Mouse (Mus musculus): ENCODE results near the gene Cant1. TPM values are rescaled to one million over a fixed set of nuclear protein-coding genes. Genes with fewer than 3 reads are reported as not detected.
"Not testable (repeated sequence)": the region's sequence is repeated elsewhere in the genome, so short reads cannot be mapped to it uniquely, and the experiment has no call there.

Gene Cant1
- total RNA-seq, 2 experiments from 2014 or later, result 37.4 to 40.7 TPM

DNA sequence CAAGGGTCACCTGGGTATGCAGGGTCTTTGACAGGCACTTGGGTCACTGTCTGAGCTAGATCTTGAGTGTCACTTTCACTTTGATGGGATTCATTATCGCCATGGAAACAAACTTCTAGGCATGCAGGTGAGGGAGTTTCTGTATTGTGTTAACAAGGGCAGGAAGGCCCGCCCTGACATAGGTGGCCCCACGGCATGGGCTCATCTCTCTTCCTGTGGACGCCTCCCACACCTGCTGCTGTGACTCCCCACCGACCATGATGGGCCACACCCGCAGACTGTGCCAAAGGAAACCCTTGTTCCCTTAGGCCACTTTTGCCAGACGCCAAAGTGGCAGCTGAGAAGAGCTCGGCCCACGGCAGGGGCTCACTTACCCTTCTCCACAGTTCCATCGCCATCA, 8.4 kb downstream of the Cant1 start:
- intact Hi-C loops (cut with DNase I), result no loop called here
- no peak for DNase-seq (ENCODE audit: low spot score in 2 of 2)

DNA sequence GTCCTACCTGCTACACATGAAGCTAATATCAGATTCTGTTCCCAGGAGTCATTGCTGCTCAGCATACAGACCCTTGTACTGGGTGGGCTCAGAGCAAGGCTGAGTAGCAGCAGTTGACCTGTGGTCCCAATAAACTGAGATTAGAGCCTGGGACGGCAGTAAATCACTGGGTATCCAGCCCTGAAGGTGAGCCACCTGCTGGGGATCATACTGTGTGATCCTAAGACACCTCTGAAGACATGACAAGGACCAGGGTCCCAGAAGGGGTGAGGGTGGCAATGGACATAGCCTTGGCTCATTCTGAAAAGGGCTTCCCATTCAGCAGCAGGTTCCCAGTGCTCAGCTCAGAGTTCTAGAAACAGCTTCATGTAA, 8.8 kb downstream of the Cant1 start:
- intact Hi-C loops (cut with DNase I), result no loop called here

DNA sequence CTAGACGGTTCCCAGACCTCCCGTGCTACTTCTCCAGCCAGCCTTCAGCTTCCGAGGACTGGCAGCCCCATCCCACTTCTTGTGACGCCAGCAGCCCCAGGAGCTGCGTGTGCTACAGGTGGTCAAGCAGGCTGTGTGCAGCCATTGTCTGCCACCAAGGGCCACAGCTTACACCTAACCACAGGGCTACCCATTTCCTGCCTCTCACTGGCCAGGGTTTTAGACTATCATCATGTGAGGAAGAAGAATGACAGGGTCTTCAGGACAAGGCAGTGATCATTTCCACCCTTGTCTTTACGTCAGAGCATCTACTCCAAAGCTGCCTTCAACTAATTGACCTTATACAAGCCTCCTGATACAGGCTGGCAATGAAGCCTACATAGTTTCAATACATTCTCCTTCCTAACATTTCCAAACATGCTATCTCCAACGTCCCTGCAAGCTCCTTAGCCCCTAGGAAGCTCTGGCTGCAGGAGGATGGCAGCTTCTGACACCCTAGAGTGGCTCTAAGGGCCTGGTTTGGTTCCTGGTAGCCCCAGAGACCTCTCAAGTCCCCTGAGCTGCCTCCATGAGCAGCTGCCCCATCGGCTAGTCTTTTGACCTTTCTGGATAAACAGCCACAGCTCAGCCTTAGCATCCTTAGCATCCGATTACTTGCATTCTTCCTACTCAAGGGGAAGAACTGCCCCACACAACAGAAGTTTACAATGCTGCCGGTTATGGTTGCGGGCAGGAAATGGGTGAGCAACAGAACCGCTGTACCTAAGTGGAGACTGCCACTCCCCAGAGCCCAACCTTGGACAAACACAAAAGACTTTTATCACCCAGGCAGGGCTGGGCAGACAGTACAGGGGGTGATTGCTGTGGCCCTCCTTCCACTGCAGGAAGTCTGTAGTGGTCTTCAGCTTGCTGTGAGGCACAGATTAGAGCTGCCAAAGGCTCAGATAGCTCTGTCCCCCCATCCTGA, 9.5 kb downstream of the Cant1 start:
- no peak for DNase-seq (ENCODE audit: low spot score in 2 of 2)
- intact Hi-C loops (cut with DNase I), result no loop called here

More for the DNA sequence above, 8.8 kb downstream of the Cant1 start:
- no peak for DNase-seq (ENCODE audit: low spot score in 2 of 2)

DNA sequence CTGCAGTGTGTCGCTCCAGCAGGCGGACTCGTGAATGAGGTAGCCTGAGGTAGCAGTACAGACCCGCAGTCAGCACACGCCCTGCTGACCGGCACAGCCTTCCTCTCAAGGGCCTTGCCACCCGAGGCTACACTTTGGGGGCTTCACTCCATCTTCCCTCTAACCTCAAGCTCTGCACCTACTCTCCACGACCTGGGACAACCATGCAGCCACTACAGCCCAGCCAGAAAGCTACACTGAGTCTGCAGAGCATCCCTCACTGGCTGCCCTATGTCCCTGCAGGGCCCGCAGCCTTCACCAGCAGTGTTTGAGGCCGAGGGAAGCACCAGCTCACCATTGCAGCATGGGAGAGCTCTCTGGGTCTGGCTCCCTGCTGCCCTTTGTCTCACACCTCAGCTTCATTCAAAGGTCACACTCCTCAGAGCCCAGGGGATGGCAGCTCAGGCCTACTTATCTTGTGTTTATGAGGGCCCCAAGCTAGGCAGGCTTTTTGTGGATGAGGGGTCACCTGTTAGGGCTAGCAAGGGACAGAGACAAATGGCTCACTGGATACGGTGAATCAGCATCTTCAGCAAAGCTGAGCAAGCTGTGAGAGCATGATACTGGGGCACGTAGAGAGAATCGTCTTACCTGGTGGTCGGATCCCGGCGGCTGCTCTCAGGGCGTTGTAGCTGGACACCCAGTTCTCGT, 10.7 kb downstream of the Cant1 start:
- no peak for DNase-seq (ENCODE audit: low spot score in 2 of 2)
- intact Hi-C loops (cut with DNase I), result no loop called here

DNA sequence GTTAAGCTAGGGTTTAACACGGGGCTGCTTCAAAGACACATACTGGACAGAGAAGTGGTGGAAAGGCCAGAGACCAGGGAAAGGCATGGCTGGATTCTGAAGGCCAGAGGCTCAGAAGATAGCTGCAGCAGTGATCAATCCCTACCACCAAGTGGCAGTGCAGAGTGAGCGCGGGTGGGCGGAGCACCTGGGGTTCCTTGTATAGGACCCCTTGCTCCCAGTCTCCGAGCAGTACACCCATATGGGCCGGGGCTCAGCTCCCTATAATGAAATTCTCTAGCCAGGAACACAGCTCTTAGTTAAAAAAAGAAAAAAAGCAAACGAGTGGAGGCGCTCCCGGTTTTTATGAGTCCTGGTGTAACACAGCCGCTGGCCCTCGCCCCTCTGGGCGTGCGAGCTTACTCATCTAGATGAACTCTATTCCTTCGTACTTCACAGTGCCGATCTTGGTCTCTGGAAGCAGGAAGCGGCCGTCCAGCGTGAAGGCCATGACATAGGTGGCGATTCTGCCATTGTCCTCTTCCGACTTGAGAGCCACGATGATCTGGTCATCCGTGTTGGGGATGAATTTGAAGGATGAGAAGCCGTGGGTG, 11.5 kb downstream of the Cant1 start:
- DNase-seq (ENCODE audit: low spot score in 2 of 2), result peak in 1 of 2 experiments; percentile 25
- intact Hi-C loops (cut with DNase I), result no loop called here

DNA sequence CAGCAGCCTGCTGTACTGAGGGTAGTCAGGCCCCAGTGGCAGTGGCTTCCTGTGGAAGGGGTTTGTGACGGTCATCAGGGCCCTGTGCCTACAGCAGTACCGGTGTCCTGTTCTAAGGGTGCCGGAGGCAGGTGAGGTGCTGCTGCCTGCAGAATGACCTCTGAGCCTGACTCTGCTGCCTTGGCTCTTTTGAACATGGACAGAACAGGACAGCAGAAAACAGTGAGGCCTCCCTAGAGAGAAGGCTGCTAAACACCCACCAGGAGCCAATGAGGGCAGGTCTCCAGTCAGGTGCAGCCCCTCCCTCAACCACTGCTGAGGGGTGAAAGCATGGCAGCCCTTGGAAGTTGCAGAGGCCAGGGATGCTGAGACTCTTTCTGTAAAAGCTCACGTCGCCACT, 12.4 kb downstream of the Cant1 start:
- DNase-seq (ENCODE audit: low spot score in 2 of 2), result no peak
- intact Hi-C loops (cut with DNase I), result no loop called here

DNA sequence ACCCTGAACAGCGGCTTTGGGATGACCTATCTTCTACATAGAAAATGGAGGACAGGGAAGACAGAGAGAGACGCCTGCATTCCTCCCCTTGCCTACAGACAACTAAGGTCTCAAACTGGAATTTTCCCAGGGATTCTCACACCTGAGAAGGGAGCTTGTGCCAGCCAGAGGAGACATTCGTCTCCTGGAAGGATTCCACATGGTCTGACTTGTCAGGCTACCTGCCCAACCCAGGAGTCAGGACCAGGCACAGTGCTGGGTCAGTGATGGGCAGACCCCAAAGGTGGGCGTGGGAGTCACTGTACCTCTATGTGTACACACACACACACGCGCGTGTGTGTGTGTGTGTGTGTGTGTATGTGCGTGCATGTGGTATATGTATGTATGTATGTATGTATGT, 13.6 kb downstream of the Cant1 start:
- intact Hi-C loops (cut with DNase I), result no loop called here

DNA sequence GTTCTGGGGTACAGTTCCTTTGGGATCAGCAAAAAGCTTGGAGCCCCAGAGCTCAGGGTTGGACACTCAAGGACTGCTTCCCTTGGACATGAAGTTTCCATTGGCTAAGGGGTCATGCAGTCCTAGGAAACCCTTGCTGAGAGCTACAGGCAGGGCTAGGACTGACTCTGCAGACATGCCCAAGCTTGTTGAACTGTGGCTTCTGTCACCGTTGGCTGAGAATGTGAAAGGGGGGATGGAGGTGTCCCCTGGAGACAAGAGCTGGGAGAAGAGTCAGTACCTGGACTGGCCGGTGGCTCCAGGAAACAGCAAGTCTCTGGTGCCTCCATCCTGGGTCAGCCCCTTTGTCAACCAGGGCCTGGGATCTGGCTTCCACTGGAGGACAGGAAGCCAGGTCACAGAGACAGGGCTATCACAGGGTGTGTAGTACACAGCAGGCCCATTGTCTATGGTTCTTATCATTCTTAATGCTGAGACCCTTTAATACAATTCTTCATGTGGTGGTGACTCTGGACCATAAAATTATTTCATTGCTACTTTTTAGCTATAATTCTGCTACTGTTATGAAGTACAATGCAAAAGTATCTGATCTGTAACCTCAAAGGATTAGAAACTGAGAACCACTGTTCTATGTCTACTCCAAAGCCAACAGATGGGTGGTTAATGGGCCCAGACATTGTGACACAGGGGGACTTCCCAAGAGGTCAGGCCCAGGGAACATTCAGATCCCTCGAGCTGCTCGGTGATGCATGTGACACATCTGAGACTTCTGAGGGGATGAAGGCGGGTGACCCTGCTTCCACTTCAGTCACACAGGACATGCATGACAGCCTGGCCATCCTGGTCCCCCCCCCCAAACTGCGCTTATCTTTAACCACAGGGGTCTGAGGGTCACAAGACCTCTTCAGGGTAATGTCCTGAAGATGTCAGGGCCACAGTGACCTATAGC, 14.7 kb downstream of the Cant1 start:
- intact Hi-C loops (cut with DNase I), result no loop called here
- DNase-seq (ENCODE audit: low spot score in 2 of 2), result no peak

More for the DNA sequence above, 13.6 kb downstream of the Cant1 start:
- no peak for DNase-seq (ENCODE audit: low spot score in 2 of 2)

DNA sequence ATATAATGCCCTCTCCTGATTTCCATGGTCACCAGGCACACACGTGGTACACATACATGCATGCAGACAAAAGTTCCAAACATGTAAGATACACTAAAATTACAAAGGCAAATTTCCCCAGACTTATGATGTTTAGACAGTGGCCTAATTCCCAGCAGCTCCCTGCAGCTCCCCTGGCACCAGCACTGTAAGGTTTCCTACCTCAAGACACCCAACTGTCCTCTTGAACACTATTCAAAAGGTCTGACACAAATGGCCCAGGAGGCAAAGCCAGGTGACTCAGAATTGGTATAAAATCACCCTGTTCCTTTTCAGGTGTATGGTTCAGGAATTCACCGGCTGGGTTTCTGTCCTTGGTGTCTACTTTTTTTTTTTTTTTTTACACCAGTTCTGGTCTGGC, 15.7 kb downstream of the Cant1 start:
- DNase-seq (ENCODE audit: low spot score in 2 of 2), result no peak
- intact Hi-C loops (cut with DNase I), result no loop called here

DNA sequence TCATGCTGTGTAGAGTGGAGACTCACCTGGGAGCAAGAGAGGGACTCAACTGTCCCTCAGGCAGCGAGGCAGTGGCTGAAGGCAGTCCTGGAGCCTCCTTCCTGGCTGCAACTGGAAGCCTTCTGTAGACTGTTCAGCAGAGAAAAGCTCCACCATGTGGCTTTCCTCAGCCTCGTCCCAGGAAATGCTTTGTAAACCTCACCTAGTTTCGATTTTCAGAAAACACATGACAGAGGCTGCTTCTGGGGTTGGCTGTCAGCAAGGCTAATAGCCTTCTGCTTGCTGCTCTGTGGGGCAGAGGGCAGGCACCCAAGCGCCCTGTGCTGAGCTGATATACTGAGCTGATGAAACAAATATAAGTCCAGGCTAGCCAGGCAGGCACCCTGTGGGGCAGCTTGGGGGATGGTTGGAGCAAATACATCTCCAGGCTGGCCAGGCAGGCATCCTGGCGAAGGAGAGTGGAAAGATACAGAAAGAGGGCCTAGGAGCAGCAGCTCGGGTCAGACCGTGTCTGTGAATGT, 17.1 kb downstream of the Cant1 start, which contains the start of gene Lgals3bp:
Lgals3bp (minus strand) TSS at position 333 of the 521 bp plus-strand sequence.
- intact Hi-C loops (cut with DNase I), result no loop called here
- peak; percentile 56 to 76 for DNase-seq (ENCODE audit: low spot score in 2 of 2)

DNA sequence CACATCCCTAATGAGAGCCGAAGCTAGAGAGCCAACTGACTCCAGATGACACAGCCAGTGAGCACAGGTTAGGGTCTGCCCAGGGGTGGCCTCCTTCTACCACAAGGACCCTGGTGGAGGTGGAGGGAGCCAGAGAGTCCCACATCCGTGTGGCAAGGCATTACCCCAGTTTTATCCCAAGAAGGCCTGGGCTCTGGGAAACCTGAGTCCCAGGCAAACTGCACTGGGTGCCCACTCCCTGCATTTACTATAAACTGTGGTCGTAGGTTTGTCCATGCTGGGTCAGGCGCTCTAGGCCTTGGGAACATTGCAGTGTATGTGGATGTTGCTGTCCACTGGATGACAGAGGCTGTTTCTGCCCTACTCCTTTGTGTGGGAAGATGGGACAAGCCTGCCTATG, 17.7 kb downstream of the Cant1 start:
- intact Hi-C loops (cut with DNase I), result no loop called here

DNA sequence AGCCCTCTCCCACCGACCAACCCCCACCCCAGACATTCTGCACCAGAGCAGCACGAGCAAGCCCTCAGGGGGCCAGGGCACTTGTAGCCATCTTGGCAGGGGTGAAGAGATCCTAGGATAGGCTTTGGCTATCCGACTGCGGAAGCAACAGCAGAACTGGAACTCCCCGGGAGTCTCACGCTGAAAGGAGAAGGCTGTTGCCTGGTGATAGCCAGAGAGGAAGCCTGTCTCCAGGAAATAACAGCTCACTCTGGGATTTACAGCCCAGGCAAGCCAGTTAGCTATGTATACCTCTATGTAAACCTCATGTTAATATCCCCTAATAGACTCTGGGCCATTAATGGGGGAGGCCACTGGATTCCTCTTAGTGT, 18.3 kb downstream of the Cant1 start:
- DNase-seq (ENCODE audit: low spot score in 2 of 2), result no peak
- intact Hi-C loops (cut with DNase I), result no loop called here

More for the DNA sequence above, 17.7 kb downstream of the Cant1 start:
- no peak for DNase-seq (ENCODE audit: low spot score in 2 of 2)

DNA sequence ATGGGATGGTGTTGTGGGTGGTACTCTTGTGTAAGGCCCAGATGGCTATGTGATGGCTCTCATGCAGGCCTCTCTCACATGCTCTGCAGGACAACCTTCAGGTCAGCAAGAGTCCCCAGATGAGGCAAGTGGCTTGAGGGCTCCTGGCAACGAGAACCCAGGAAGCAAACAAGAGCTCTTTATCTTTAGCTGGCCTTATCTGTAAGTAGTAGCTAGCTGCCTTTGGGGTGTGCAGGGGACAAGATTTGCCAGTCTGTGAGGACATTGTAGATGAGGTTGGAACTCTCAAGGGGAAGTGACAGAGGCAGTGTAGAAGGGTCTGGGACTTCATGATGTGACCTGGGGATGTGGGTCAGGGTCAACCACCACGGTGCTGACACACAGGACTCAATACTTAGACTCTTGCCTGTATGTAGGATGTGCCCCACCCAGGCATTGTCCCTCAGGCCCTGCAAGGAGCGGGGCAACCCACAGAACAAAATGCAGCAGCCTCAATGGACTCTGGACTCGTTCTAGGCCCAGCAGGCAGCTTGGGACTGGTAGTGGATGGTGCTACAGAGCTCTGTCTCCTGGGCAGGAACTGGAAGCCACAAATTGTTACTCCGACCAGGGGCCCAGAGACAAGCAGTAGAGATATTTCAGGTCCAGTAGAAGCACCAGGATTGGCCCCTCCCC, 18.9 kb downstream of the Cant1 start:
- DNase-seq (ENCODE audit: low spot score in 2 of 2), result no peak
- intact Hi-C loops (cut with DNase I), result no loop called here

DNA sequence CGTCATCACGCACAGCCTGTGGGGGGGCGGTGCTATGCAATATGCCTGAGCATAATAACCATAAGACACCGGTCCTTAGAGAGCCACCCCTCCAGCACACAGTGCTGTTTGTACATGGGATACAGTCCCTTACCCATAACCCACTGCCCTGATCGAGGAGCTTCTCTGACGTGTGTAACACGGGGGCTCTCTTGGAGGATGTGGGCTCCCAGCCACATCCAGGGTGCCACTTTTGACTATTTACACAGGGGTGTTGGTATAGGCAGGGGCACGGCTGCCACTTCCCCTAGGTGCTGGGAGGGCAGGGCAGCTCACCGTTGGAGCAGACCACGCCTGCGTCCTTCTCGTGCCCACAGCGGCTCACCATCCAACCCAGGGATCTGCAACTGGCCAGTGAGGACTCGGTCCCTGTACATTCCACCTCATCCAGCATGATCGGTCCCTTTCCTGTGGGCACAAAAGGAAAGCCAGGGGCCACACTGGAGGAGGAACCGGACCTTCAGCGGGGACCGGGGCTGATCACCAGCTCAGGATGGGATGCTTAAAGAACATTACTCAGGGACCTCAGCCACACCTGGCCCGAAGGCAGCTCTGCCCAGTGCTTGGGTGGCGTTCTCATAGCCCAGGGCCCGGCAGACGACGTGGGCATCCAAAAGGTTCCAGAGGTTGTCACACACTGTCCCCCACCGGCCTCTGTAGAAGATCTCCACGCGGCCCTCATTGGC, 20.9 kb downstream of the Cant1 start:
- intact Hi-C loops (cut with DNase I), result no loop called here
- no peak for DNase-seq (ENCODE audit: low spot score in 2 of 2)

DNA sequence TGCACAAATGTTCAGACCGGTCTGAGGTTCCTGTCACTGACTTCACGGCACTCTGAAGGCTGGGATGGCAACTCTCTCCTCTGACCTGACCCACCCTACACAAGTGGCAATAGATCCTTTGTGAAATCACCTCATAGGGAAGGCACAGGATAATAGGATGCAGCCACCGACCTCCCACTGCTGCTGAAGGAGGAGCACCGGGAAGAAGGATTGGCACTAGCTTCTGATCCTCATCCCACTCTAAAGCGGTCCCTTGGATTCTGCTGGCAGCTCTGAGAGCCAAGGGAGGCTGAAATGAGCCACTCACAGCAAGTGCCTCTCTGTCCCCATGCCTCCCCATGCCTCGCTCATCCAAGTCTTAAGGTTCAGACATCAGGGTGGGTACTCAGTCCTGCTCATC, 24.3 kb downstream of the Cant1 start:
- intact Hi-C loops (cut with DNase I), result no loop called here
- no peak for DNase-seq (ENCODE audit: low spot score in 2 of 2)

DNA sequence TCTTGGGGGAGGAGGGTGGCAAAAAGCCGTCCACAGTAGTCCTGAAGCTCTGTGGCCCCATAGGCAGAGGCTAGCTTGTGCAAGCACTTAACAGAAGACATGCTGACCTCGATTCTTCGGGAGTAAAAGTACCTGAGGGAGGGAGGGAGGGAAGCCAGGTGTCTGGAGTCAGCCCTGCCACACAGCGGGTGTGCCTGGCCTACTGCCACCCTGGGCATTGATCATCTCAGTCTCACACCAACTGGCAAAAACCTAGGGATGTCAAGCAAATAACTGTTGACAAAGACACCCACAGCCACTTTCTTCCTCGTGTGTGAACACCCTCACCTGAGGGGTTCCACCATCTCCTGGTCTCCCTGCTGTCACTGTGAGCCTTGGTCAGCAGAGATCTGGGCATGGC, 24.9 kb downstream of the Cant1 start:
- no peak for DNase-seq (ENCODE audit: low spot score in 2 of 2)
- intact Hi-C loops (cut with DNase I), result no loop called here

DNA sequence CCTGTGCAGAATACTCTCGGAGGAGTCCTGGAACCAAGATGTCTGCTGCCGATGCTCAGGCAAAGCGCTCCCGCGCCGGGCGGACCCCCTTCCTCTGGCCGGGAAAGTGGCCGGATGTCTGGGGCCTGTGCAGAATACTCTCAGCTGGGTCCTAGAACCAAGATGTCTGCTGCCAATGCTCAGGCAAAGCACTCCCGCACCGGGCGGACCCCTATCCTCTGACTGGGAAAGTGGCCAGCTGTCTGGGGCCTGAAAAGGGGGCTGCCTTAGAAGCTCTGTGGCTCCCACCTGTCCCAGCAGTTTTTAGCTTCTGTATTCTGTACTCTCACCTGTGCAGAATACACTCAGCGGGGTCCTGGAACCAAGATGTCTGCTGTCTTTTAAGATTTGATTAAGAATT, 31.1 kb downstream of the Cant1 start:
- DNase-seq (ENCODE audit: low spot score in 2 of 2); intact Hi-C loops (cut with DNase I): not testable (repeated sequence)

All from left cerebral cortex, postnatal 25 days (tissue).